Mouse (Mus musculus): ENCODE data around the gene Lhpp.

Lhpp gene

GRCm38 (mm10) chr7:132712044-132712708 lies 101.7 kb downstream of the Lhpp start:
- no peak for DNase-seq (ENCODE audit: low spot score in 2 of 2)

DNA sequence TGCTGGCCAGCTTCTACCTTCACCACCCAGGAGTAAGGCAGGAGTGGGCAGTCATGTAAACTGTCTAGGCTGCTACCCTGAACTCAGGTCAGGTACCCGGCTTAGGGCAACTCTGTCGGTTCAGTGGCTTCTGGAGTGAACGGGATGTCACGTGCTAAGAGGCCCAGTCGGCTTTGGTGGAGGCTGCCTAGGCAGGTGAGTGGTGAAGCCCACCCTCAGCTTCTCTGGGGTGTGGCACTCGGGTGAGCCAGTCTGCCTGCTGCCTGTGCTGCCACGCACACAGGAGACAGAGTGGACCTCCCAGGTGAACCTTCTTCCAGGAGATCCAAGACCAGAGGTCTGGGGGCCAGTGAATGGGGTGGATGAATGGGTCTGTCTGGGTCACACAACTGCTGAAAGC lies 102.5 kb downstream of the Lhpp start:
- DNase-seq (ENCODE audit: low spot score in 2 of 2), result no peak

GRCm38 (mm10) chr7:132713483-132714126 lies 103.2 kb downstream of the Lhpp start:
- no peak for DNase-seq (ENCODE audit: low spot score in 2 of 2)

DNA sequence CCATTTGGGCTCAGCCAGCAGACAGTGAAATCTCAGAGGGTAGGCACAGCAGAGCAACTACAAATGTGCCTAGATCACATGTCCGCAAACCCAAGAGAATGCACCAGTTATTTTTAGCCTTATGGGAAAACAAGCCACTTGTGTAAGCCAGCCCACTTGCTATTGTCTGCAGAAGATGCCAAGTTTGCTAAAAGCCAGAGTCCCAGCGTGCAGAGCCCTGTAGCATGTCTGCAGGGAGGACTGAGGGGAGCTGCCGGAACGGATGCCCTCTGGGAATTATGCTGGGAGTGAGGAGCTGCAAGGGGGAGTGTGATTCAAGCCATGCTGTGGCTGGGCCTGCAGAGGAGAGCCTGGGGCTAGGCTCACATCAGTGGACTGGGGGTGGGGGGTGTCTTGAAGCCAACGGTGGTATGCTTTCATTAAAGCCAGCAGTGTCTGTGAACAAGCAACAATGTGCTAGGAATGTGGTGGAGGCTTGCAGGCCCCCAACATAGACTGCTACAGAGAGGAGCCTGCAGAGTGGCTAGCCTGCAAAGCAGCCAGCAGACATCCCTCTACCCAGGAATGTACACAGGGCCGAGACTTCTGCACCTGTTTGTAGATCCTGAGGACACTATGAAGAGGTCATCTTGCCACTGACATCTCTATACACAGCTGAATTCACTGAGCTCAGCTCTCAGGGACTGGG lies 103.9 kb downstream of the Lhpp start:
- peak; percentile 73 to 78 for DNase-seq (ENCODE audit: low spot score in 2 of 2)

DNA sequence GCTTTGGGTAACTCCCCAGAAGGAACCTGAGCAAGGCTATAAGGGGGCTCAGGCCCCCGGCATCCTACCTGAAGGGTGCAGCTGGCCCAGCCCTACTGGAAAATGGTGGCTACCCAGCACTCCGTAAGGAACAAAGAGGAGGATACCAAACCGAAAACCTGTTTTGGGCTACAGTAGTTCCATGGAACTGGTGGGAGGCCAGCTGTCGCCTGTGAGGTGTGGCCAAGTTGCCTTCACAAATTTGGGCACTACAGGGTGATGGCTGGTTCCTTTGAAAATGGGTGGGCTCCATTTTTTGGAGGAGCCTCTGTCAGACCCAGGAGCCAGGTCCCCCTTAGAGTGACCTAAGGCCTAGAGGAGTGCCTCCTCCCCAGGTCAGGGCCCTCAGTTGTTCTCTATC lies 104.8 kb downstream of the Lhpp start:
- no peak for DNase-seq (ENCODE audit: low spot score in 2 of 2)

GRCm38 (mm10) chr7:132719570-132719969 lies 109.1 kb downstream of the Lhpp start:
- DNase-seq (ENCODE audit: low spot score in 2 of 2), result no peak

DNA sequence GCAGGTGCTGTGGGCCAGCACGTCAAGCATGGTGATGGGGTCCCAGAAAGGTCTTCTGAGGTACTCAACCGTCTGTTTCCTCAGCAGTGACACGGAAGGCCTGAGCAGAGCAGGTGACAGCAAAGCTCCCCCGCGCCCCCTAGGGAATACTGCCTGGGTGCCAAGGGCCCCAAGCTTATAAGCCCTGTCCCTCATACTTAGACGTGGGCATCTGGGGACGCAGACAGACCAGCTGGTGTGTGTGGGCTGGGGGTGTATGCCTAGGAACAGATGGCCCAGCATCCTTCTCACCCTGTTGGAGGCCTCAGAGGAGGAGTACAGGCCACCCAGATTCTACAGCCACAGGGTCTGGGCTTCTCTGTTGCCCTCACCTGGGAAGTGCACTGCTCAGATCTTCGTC lies 110.1 kb downstream of the Lhpp start:
- DNase-seq (ENCODE audit: low spot score in 2 of 2), result peak in 1 of 2 experiments; percentile 71

GRCm38 (mm10) chr7:132722401-132723370 lies 112.2 kb downstream of the Lhpp start:
- DNase-seq (ENCODE audit: low spot score in 2 of 2), result no peak

GRCm38 (mm10) chr7:132723906-132724305 lies 113.5 kb downstream of the Lhpp start:
- no peak for DNase-seq (ENCODE audit: low spot score in 2 of 2)

DNA sequence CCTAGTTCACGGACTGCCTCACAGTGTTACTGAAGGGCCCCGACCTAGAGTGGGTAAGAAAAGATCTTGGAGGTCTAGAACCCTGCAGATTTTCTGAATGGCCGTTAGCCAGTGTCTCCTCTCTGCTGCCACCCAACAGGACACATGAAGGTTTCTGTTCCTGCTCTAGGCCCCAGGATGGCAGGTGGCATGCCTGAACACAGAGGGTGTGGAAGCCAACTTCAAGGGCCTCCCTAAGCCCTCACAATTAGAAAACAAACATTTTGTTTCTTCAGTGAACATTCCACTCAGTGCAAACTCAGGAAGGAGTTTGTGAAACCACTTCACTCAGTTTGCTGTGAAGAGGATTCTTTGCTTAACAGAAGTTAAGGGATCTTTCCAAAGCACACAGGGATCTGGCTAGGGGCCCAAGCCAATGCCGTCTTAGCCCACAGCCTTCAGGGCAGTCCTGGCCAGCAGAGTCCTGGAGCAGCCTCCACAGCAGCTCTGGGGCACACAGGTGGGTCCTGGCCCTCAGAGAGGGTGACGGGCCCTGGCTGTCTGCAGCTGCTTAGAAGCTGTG lies 114.1 kb downstream of the Lhpp start:
- DNase-seq (ENCODE audit: low spot score in 2 of 2), result no peak

- DNase-seq (ENCODE audit: low spot score in 2 of 2), result no peak
These were observed 115.8 kb downstream of the Lhpp start for GRCm38 (mm10) chr7:132726106-132726861.

DNA sequence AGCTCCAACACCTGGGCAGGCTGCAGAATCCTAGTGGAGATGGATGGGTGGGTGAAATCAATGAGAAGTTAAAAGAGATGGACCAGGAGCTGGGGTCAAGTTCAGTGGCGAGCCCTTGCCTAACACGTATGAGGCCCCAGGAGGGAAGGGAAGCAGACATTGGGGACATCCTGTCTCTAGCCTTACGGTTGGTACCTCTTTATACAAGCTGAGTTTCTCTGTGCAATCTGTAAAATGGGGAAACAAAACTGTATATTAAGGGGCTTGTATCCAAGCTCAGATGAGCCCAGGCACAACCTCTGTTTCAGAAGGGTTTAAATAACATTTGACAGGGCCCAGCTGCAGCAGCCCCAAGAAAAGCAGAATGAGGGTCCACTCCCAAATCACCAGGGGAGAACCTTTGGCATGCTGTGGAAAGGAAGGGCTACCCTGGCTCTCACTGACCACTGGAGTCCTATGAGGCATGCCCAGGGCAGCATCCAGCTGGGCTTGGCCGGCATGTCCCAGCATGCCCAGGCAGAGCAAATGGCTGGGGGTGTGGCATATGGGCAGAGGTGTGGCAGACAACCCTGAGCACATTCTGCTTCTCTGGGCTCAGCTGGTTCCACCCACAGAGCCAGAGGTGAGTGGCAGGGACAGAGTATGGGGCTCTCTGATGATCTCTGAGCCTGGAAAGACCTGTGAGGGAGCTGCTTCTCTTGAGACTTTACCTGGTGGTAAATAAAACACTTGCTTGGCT lies 118.8 kb downstream of the Lhpp start:
- DNase-seq (ENCODE audit: low spot score in 2 of 2), result no peak

- no peak for DNase-seq (ENCODE audit: low spot score in 2 of 2)
These were observed 120.1 kb downstream of the Lhpp start for GRCm38 (mm10) chr7:132730510-132730909.

DNA sequence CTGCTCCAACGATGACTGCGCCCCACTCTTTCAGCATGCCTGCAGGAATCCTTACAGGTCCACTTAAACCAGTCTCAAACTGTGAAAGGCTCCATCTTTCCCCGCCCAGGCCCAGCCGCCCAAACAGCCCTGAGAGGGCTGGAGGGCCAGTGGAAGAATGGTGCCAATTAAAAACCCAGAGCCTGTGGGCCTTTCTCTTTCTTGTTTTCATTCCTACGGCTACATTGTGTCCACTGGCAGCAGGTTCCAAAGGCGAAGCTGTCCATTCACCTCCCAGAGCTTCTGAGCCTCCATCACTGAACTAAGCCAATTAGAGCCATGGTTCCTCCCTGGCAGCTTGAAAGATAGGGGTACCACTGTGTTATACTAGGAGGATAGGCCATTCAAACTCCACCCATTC lies 121.1 kb downstream of the Lhpp start:
- no peak for DNase-seq (ENCODE audit: low spot score in 2 of 2)

GRCm38 (mm10) chr7:132732136-132732789 lies 121.8 kb downstream of the Lhpp start:
- DNase-seq (ENCODE audit: low spot score in 2 of 2), result no peak

GRCm38 (mm10) chr7:132733521-132733920 lies 123.1 kb downstream of the Lhpp start:
- DNase-seq (ENCODE audit: low spot score in 2 of 2), result no peak

- no peak for DNase-seq (ENCODE audit: low spot score in 2 of 2)
These were observed 123.8 kb downstream of the Lhpp start for GRCm38 (mm10) chr7:132734222-132734621.

DNA sequence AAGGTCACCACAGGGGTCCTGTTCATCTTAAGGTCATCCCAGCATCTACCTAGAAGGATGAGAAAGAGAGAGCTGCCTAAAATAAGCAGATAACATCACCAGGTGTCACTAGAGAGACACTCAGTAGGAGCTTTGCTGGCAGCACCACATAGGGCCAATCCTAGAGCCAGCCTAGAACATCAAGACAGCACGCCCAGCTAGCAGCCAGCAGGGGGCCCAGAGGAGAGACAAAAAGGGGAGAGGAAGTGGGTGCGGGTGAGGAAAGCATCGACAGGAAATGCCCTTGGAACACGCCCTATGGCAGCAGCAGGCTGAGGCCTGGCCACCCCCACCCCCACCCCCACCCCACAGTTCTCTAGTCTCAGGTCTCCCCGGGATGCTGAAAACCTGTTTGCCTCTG lies 124.7 kb downstream of the Lhpp start:
- no peak for DNase-seq (ENCODE audit: low spot score in 2 of 2)

GRCm38 (mm10) chr7:132736099-132736862 lies 125.8 kb downstream of the Lhpp start:
- DNase-seq (ENCODE audit: low spot score in 2 of 2), result peak in 1 of 2 experiments; percentile 71

Data from left cerebral cortex, adult 9 months (tissue).